Mouse (Mus musculus): Measurements from ENCODE around the gene Tspan2.

Tspan2 gene

DNA sequence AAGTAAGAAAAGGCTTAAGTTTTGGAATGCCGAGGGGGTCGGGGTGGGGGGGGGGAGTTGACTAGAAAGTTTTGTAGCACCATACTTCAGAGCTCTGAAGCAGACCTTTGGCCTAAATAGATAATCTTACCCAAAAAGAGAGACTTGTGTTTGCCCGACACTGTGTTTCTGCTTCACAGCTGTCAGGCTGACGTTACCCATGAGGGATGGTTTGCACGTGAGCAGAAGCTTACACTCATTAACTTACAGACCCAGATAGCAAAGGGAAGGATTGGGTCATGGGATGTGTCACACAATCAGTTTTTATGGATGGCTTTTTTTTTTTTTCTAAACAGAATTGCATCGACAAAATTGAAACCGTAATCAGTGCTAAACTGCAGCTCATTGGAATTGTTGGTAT is 30.5 kb downstream of the Tspan2 start:
- no peak for DNase-seq (ENCODE audit: inconsistent ontology term)

DNA sequence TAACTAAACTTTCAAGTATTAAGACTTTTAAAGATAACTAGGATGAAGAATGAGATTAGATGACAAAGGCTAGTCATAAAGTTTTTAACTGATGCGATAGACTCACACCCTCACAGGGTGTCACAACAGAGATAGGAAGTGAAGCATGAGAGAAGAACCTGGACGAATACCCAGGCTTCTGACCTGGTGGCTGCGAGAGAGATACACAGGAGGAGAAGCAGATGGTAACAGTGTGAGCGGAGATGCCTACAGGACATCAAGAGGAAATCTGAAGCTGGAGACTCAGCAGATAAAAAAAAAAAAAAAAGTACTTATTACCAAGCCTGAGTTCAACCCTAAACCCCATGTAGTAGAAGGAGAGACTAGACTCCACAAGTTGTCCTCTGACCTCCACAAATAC is 38.7 kb downstream of the Tspan2 start:
- no peak for DNase-seq (ENCODE audit: inconsistent ontology term)

DNA sequence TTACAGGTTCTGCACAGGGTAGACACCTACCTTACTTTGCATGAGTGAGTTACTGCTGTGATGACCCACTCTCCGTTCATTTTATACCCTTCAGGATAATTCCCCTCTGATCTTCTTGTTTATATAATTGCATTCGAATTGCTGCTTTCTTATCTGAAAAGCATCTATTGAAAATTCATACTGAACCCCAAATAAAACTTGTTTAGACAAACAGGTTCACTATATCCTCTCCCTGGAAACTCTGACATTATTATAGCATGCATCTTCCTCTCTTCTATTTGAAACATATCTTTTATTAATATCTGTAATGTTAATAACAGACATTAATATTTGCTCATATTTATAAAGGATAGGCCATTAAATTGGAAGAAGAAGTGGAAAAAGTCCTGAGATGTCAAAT is 48.3 kb downstream of the Tspan2 start, which contains the start of gene Tshb:
Gene Tshb, minus strand, starts transcription at position 101 of the 400 bp plus-strand sequence.
- no peak for DNase-seq (ENCODE audit: inconsistent ontology term)

DNA sequence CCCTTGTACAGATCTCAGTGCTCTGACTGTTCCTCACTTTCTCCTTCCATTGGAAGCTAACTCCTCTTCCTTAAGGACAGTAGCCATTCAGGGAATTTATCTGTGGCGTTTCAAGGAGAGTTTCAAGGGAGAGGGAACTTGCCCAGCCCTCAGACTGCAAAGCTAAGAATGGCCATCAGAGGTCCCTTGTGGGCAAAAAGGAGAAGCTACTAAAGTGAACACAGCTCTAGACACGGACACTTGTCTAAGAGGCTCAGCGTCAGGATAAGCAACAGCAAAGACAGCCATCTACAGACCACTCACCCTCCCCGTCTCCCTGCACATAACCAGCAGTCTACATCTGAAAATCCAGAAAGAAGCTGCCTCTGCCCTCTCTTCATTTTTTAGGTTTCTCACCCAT is 53.0 kb downstream of the Tspan2 start:
- DNase-seq (ENCODE audit: inconsistent ontology term): no peak

DNA sequence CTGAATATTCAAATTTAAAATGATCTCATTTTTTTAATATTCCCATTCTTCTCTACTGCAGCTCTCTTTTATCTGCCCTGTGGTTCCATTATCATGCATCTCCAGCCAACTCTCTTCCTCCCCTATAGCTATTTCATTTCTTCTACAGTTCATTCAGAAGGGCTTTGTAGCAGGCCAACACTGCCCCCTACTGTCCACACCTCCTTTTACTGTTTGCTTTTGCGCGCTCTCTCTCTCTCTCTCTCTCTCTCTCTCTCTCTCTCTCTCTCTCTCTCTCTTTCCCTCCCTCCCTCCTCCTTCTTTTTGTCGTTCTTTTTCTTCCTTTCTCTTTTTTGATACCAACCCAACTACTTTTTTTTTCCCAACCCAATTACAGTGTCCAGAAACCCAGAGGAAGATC is 69.6 kb downstream of the Tspan2 start:
- DNase-seq (ENCODE audit: inconsistent ontology term): peak; percentile 61

DNA sequence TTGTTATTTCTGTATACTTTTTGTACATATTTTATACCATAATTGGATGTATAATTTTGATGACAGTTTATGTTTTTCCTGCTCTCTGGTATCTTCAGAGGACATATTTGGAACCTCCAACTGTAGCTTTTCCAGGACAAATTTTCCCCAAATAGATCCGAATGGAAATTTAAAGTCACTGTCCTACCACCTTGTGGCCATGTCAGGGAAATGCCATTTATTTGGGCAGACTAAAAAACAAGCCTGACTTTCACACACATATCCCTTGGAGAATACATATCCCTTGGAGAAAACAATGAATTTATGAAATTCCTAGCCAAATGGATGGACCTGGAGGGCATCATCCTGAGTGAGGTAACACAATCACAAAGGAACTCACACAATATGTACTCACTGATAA is 108.1 kb downstream of the Tspan2 start:
- no peak for DNase-seq (ENCODE audit: inconsistent ontology term)

DNA sequence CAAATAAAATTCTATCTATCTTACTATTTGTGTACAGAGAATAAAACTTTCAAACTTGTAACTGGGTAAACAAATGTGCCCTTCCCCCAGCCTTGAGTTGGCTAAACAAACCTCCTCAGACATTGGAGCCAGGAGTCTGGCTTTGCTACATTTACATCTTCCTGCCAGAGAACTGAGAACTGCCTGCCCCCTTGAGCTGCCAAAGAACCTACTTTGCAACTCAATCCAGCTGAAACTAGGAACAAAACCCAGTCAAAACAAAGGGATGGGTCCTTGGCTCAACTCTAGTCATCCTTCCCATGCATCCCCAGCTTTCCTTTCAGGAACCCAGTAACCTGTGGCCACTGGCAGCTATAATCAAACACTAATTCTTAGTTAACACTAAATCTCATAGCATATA is 114.3 kb downstream of the Tspan2 start:
- no peak for DNase-seq (ENCODE audit: inconsistent ontology term)
